Mouse (Mus musculus) left cerebral cortex, postnatal 14 days (tissue): Measurements from ENCODE around the gene Grifin. TPM values are rescaled to one million over a fixed set of nuclear protein-coding genes. Genes with fewer than 3 reads are reported as not detected.

ENCODE experiments used
- DNase-seq, 2 experiments: peaks; one replicate each; pipeline ENCODE4 v3.0.0; 2021 to 2022; ENCODE audit warnings: low spot score in 2 of 2, mixed read lengths in 1 of 2
- intact Hi-C: fragments of 180-260 bp; cut with DNase I; formaldehyde crosslinking; loops from one replicate; pipeline ENCODE4 v1.15.1; 2025
- long read RNA-seq, 2 experiments: library from polyadenylated mRNA; stranded (forward); transcript quantifications; one replicate each; pipeline ENCODE4 v2.0.0; 2021
- total RNA-seq, 2 experiments: library from RNA; stranded (reverse); gene quantifications; 2 replicates each; pipeline ENCODE4 v1.2.3; 2021

Gene Grifin
- total RNA-seq, result not detected
- long read RNA-seq, experiment 1, result 0 reads
- long read RNA-seq, experiment 2, result 0 reads

DNA sequence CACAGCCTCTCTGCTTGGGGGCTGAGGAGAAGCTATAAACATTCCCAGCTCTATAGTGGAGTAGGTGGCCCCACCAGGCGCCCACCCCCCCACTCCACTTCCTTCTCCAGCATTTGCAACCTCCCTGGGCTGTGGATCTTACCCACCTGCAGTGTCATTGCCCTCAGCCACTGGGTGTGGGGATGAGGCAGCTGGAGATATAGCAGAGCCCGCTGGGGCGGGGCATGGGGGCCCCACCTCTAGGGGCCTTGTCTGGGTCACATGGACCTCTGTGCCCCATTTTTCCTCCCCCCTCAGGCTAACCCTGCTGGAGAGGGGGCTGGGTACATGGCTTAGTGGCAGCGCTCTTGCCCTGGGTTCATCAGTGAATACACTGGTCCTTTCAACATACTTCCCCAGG lies at the start of gene Grifin:
TSS of gene Grifin (minus strand) at position 176 of the 400 bp plus-strand sequence.
- no peak for DNase-seq
- intact Hi-C loops, result loop anchor here (5.0 kb wide), 1 partner anchor 42 kb away; the partner anchor contains the start of gene Lfng

GRCm38 (mm10) chr5:140614141-140614540 lies 49.3 kb upstream of the Grifin start:
- intact Hi-C loops, result no loop called here

GRCm38 (mm10) chr5:140612191-140612590 lies 47.3 kb upstream of the Grifin start:
- intact Hi-C loops, result no loop called here
- DNase-seq, result no peak

More at GRCm38 (mm10) chr5:140614141-140614540, 49.3 kb upstream of the Grifin start:
- DNase-seq, result no peak

GRCm38 (mm10) chr5:140611611-140612185 lies 46.8 kb upstream of the Grifin start:
- intact Hi-C loops, result no loop called here
- no peak for DNase-seq

- no peak for DNase-seq
- intact Hi-C loops, result no loop called here
Measured at GRCm38 (mm10) chr5:140611021-140611583, 46.2 kb upstream of the Grifin start.

GRCm38 (mm10) chr5:140610273-140611011 lies 45.6 kb upstream of the Grifin start:
- no peak for DNase-seq
- intact Hi-C loops, result no loop called here

- DNase-seq, result peak; percentile 58 to 73
- intact Hi-C loops, result loop anchor here (5.0 kb wide), 1 partner anchor 42 kb away; the partner anchor contains the start of gene Grifin
Measured at GRCm38 (mm10) chr5:140609511-140610272, 44.8 kb upstream of the Grifin start.

DNA sequence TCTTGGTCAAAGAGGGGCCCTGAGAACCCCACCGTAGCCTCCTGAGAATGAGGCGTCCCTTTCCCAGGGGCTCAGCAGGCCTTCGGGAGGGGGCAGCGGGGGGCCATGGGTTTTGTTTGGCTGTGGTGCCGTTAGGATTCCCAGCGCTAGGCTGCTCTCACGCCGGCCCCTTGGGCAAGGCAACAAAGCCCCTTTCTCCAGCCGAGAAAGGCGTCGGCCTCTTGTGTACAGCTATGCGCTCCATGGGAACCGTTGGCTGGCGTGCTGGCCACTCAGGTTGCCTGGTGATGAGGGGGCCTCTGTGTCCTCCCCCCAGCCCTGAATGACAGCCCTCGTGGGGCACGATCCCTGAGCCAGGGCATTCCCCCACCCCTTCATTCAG lies 43.8 kb upstream of the Grifin start:
- DNase-seq, result peak in 1 of 2 experiments; percentile 59

GRCm38 (mm10) chr5:140607836-140608633 lies 43.2 kb upstream of the Grifin start:
- intact Hi-C loops, result loop anchor here (5.0 kb wide), 1 partner anchor 41 kb away; the partner anchor contains the start of gene Grifin
- no peak for DNase-seq

More for the DNA sequence above, 43.8 kb upstream of the Grifin start:
- intact Hi-C loops, result loop anchor here (5.0 kb wide), 1 partner anchor 41 kb away; the partner anchor contains the start of gene Grifin

DNA sequence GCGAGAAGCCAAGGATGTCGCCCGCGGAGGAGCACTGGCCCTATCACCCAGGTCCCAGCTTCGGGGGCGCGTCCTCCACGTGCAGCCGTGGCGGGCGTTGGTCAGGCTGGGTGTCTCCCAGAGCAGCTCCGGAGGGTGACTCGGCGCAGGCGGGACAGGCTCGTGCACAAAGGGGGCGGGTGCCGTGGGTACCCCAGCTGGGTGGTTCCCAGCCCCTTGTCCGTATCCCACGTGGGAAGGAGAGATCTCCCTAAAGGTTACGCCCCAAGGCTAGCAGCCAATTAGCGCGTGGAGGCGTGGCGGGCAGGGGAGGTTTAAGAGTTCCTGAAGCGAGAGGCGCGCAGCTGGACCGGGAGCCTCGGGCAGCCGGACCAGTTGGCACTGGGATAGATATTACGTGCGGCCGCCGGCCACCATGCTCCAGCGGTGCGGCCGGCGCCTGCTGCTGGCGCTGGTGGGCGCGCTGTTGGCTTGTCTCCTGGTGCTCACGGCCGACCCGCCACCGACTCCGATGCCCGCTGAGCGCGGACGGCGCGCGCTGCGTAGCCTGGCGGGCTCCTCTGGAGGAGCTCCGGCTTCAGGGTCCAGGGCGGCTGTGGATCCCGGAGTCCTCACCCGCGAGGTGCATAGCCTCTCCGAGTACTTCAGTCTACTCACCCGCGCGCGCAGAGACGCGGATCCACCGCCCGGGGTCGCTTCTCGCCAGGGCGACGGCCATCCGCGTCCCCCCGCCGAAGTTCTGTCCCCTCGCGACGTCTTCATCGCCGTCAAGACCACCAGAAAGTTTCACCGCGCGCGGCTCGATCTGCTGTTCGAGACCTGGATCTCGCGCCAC lies 42.3 kb upstream of the Grifin start, which contains the start of gene Lfng:
TSS of gene Lfng (plus strand) at position 320 of the 835 bp plus-strand sequence.
- intact Hi-C loops, result loop anchor here (5.0 kb wide), 1 partner anchor 40 kb away; the partner anchor contains the start of gene Grifin
- DNase-seq, result peak; percentile 77 to 80

GRCm38 (mm10) chr5:140606386-140606785 lies 41.5 kb upstream of the Grifin start:
- intact Hi-C loops, result loop anchor here (5.0 kb wide), 1 partner anchor 39 kb away; the partner anchor contains the start of gene Grifin
- DNase-seq, result no peak

- intact Hi-C loops, result loop anchor here (5.0 kb wide), 1 partner anchor 38 kb away; the partner anchor contains the start of gene Grifin
- no peak for DNase-seq
Measured at GRCm38 (mm10) chr5:140605228-140605627, 40.4 kb upstream of the Grifin start.

- intact Hi-C loops, result no loop called here
Measured at GRCm38 (mm10) chr5:140604386-140604785, 39.5 kb upstream of the Grifin start.

DNA sequence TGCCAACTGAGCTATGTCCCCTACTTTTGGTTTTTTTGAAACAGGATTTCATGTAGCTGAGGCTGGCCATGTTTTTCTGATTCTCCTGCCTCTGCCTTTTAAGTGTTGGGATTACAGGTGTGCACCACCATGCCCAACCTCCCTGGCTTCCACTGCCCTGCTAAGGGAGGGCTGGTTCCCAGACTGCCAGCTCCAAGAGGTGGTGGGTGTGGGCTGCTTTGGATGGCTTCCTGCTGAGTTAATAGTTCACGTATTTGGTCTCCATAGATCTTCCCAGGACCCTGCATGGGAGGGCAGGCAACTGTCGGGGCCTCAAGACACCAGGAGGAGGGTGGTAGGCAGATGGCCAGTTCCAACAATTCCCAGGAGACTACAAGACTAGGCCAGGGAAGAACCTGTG lies 37.7 kb upstream of the Grifin start:
- intact Hi-C loops, result no loop called here
- DNase-seq, result no peak

More at GRCm38 (mm10) chr5:140604386-140604785, 39.5 kb upstream of the Grifin start:
- no peak for DNase-seq

GRCm38 (mm10) chr5:140601712-140602111 lies 36.8 kb upstream of the Grifin start:
- intact Hi-C loops, result no loop called here
- no peak for DNase-seq

- no peak for DNase-seq
- intact Hi-C loops, result no loop called here
Measured at GRCm38 (mm10) chr5:140599939-140600338, 35.1 kb upstream of the Grifin start.

- intact Hi-C loops, result no loop called here
Measured at GRCm38 (mm10) chr5:140597787-140598186, 32.9 kb upstream of the Grifin start.

More at GRCm38 (mm10) chr5:140597787-140598186, 32.9 kb upstream of the Grifin start:
- no peak for DNase-seq
